Mouse (Mus musculus) cortical plate, adult 2 months (tissue): ENCODE results near the gene Cdk10. TPM values are rescaled to one million over a fixed set of nuclear protein-coding genes. Genes with fewer than 3 reads are reported as not detected.
A peak's percentile ranks its signal among the peaks of the same experiment; 100 is the strongest.
"Not testable (repeated sequence)": the region's sequence is repeated elsewhere in the genome, so short reads cannot be mapped to it uniquely, and the experiment has no call there.

Experiments
- H3K27ac ChIP-seq: fragments of 200-500 bp; 2 replicates; pipeline ENCODE4 v1.5.1; 2012; ENCODE audit warnings: low read length, control low read depth, inconsistent platforms; ENCODE audit not compliant: insufficient read depth
- H3K4me1 ChIP-seq: fragments of 200-500 bp; 2 replicates; pipeline ENCODE4 v1.6.1; 2011; ENCODE audit warnings: low read length; ENCODE audit not compliant: control insufficient read depth, insufficient read depth
- H3K4me3 ChIP-seq: fragments of 200-500 bp; 2 replicates; pipeline ENCODE4 v1.5.1; 2011; ENCODE audit warnings: mild to moderate bottlenecking, low read length, control low read depth; ENCODE audit not compliant: insufficient read depth
- CTCF ChIP-seq: fragments of 200-500 bp; IDR thresholded peaks from 2 replicates; pipeline ENCODE4 v1.5.1; 2011; ENCODE audit warnings: mild to moderate bottlenecking, control low read depth, low read length; ENCODE audit not compliant: insufficient read depth; ENCODE audit errors: extremely low read depth
- POLR2A ChIP-seq: fragments of 200-500 bp; IDR thresholded peaks from 2 replicates; pipeline ENCODE4 v1.6.1; 2011; ENCODE audit warnings: mild to moderate bottlenecking, low read length, control low read depth; ENCODE audit not compliant: insufficient read depth; ENCODE audit errors: extremely low read depth
- polyA plus RNA-seq: library from polyadenylated mRNA; depleted of rRNA; stranded (reverse); fragments of >200 nt; gene quantifications from 2 replicates; pipeline ENCODE4 v1.2.3, GENCODE M21; 2012; rRNA removed

Cdk10 gene
- 165 and 187 TPM in 2 replicates for polyA plus RNA-seq

GRCm38 (mm10) chr8:123224278-123225266, at the start of gene Cdk10:
Gene Cdk10, plus strand, starts transcription at chr8:123224842.
- peak within 1 kb of the TSS; percentile 6 for H3K27ac ChIP-seq
- TF ChIP-seq CTCF (no peak), POLR2A (peak; percentile 99)
- peak within 1 kb of the TSS; percentile 45 for H3K4me3 ChIP-seq
- peaks cover 2% of the 10 kb centered on the region; the same call in 1 of the 2 replicates for H3K4me1 ChIP-seq

- H3K27ac ChIP-seq = no peak overlapping the region
- H3K4me1 ChIP-seq = no peaks in the 10 kb centered on the region
- TF ChIP-seq CTCF (no peak), POLR2A (no peak)
- H3K4me3 ChIP-seq = no peak overlapping the region
Observed at GRCm38 (mm10) chr8:123181391-123181790, 43.3 kb upstream of the Cdk10 start.

GRCm38 (mm10) chr8:123185566-123186409, 38.9 kb upstream of the Cdk10 start, which contains the start of gene Dpep1:
Gene Dpep1, plus strand, starts transcription at chr8:123186242.
- H3K4me3 ChIP-seq = no peak within 1 kb of the TSS
- peaks cover 3% of the 10 kb centered on the region for H3K4me1 ChIP-seq
- TF ChIP-seq CTCF (no peak), POLR2A (no peak)
- no peak within 1 kb of the TSS for H3K27ac ChIP-seq

GRCm38 (mm10) chr8:123188006-123188405, 36.6 kb upstream of the Cdk10 start:
- TF ChIP-seq CTCF (no peak), POLR2A (no peak)
- Histone ChIP-seq H3K4me1 (peaks cover 3% of the 10 kb centered on the region), H3K27ac (no peak overlapping the region), H3K4me3 (no peak overlapping the region)

GRCm38 (mm10) chr8:123188841-123189240, 35.8 kb upstream of the Cdk10 start:
- H3K4me1 ChIP-seq = peaks cover 3% of the 10 kb centered on the region
- no peak overlapping the region for H3K27ac ChIP-seq
- no peak for TF ChIP-seq CTCF
- TF ChIP-seq POLR2A = no peak
- no peak overlapping the region for H3K4me3 ChIP-seq

- Histone ChIP-seq H3K4me3 (no peak overlapping the region), H3K27ac (no peak overlapping the region), H3K4me1 (peaks cover 3% of the 10 kb centered on the region)
- TF ChIP-seq POLR2A (no peak), CTCF (peak; percentile 65)
Observed at GRCm38 (mm10) chr8:123190678-123191077, 34.0 kb upstream of the Cdk10 start.

- TF ChIP-seq CTCF (no peak), POLR2A (no peak)
- no peak overlapping the region for H3K4me3 ChIP-seq
- peaks cover 3% of the 10 kb centered on the region for H3K4me1 ChIP-seq
- no peak overlapping the region for H3K27ac ChIP-seq
Observed at GRCm38 (mm10) chr8:123191908-123192307, 32.7 kb upstream of the Cdk10 start.

- TF ChIP-seq CTCF (no peak), POLR2A (no peak)
- Histone ChIP-seq H3K4me3 (no peak overlapping the region), H3K27ac (no peak overlapping the region), H3K4me1 (peaks cover 3% of the 10 kb centered on the region)
Observed at GRCm38 (mm10) chr8:123193771-123194170, 30.9 kb upstream of the Cdk10 start.

- not testable (repeated sequence) for H3K4me1 ChIP-seq, H3K4me3 ChIP-seq, H3K27ac ChIP-seq
Observed at GRCm38 (mm10) chr8:123197016-123197415, 27.6 kb upstream of the Cdk10 start.
